Mouse (Mus musculus) kidney, adult 8-10 months (tissue): Measurements from ENCODE around the gene Kansl1.

Source experiments
- DNase-seq, 2 experiments: peaks; one replicate each; pipeline ENCODE4 v3.0.0; 2022

Kansl1 gene

DNA sequence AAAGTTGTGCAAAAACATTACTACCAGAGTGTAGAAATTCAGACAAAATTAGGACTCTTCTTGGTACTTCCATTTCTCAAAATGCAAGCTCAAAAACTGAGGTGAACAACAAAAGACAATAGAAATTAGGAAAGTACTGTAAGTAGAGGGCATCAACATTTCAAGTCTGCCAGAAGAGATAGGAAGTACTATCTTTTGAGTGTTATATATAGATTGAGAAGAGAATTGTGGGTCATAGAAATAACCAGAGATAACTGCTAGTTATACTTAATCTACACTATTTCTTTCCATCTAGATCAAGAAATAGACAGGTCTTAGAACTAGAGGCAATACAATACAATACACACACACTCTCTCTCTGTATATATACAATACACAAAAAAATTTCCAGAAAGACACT is 30.2 kb downstream of the Kansl1 start:
- no peak for DNase-seq

DNA sequence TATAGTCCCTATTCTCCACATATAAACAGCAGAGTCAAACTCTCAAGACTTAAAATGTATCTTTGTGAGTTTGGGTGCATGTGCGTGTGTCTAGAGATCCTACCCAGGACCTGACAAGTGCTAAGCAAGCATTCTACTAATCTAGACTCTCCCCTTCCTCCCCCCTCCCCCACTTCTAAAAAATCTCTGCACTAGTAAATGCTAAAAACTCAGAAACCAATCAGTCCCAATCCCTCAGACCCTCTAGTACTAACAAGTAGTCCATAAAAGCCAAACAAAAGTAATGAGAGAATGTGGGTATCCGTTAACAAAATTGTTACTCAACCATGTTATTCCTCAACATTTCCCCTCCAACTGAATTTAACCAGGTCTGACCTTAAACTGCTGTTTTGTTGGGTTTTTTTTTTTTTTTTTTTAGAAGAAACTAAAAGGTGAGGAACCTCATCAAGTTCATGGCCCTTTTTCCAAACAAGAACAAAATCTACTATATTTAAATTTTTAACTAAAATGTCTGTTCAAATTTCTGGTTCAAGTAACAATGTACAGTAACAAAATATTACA is 32.2 kb downstream of the Kansl1 start:
- no peak for DNase-seq

DNA sequence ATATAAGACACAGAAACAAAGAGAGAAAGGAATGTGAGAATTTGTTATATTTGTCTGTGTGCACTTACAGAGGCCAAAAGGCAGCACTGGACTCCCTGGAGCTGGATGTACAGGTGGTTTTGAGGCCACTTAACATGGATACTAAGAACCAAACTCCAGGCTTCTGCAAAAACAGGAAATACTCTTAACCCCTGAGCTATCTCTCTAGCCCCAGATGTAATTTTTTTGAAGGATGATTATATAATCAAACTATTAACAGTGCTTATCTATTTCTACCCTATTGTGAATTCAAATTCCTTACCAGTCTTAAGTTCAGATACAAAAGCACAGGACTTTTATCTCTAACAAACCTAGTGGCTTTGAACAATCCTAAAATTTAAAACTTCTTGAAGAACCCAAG is 32.9 kb downstream of the Kansl1 start:
- DNase-seq: no peak

DNA sequence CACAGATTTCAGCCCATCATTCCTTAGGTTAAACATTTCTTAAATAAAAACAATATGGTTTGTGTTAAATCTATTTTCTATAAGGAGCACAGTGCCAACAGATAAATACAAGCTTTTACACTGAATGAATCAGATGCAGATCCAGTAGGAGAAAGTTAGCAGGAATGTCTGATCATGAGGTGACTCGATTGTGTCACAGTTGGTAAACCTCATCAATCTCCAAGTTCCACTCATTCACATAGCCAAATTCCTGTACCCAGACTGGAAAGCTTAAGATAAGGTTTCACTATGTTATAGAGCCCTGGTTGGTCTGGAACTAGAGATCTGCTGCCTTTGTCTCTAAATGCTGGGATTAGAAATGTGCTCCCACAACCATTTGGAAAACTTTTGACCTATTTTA is 33.5 kb downstream of the Kansl1 start:
- DNase-seq: no peak

DNA sequence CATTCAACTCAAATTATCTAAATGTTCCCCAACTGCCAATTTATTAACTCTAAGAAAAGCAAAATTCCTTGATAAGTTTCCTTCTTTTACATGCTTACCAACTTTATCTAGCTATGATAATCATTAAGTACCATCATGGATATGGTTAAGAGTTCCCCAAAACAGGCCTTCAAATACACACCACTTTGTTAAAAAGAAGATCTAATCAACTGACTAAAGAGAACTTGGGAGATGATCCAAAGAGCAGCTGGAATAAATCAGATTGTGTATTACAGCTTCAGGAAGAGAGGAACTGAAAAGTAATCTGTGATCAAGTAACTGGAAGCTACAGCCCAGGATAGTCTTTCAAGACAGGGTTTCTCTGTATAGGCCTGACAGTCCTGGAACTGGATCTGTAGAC is 36.4 kb downstream of the Kansl1 start:
- DNase-seq: no peak

DNA sequence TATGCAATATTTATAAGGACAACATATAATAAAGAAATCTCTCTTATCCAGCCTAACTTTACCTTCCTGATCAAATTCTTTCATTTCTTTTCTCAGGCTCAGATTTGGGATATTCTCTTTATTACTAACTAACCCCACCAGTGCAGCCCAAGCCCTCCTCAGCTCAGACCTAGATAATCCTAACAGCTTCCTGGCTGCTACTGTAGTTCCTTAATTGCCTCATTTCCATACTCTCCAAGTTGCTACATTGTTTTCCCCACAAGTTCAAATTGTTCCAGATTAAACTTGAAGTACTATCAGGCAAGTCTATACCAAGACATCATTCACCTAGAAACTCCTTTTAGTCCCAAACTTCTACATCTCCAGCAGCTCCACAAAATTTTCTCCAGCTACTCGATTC is 36.9 kb downstream of the Kansl1 start:
- DNase-seq: no peak

DNA sequence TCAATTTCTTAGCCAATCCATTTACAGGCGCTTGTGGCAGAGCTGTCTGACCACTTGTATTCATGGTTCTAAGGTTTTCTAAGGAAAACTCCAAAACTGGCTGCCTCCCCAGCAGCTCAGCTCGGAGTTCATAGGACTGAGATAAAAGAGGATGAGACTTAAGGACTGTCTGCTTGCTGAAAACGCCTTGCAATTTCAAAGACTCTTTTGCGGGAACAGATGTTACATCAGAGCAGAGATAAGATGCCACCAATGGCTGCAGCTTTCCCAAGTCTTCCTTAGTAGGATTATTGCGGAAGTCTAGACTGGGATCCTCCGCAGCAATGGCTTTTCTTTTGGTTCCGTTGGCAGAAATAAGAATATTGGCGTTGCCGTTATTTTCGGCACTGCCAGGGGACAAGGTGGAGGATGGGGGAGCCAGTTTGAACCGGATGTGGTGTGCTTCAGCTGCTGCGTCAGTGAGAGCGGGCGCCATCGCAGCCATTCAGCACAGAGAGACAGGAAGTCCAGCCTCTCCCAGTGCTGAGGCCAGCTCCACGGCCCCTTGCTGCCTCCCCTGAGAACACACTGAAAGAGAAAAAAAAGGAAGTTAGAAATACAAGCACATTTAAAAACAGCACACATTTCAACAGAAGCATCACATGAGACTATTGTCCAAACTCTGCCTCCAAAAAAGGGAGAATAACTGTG is 43.8 kb downstream of the Kansl1 start:
- peak in 1 of 2 experiments; percentile 16 for DNase-seq

DNA sequence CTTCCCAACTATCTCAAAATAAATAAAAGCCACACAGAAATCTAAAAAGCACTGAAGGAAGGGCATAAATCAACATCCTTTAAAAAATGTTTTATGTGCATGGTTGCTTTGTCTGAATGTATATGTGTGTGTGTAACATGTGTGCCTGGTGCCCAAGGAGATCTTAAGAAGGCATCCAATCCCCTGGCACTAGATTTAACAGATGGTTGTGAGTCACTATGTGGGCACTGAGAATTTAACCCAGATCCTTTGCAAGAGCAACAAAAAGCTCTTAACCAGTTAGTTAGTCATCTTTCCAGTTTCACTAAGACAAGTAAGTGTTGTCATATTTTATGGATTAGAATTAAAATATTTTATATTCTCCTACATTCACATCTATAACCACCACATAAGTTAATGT is 56.4 kb downstream of the Kansl1 start:
- DNase-seq: no peak

DNA sequence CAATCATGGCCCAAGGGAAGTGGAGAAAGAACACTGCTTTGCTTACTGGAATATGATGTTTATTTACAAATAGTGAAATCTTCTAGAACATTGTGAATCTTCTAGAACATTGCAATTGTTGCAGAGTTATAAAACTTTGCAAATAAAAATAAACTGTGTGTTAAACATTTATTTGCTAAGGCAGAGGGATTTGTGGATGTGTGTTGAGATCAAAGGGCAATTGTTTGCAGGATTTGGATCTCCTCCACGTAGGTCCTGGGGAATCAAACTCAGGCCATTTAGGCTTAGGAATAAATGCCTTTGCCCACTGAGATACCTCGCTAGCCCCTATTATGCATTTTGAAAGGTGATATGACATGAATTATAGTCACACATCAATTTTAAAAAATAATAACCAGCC is 61.3 kb downstream of the Kansl1 start:
- DNase-seq: peak; percentile 24 to 28

DNA sequence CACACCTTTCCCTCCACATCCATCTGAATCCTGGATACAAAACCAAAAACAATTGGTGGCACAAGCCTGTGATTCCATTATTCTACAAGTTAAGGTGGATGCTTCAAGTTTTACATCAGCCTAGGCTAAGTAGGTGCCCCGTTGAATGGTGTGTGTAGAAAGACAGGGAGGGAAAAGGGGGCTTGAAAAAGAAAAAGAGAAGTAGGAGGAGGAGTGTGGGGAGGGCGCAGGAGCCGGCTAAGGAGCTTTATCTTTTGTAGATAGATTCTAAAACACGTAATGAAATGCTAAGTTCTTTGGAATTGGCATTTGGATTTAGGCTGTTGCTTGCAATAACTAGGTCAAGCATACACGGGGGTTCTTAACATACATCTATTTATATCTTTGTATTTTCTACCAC is 67.7 kb downstream of the Kansl1 start:
- DNase-seq: no peak

DNA sequence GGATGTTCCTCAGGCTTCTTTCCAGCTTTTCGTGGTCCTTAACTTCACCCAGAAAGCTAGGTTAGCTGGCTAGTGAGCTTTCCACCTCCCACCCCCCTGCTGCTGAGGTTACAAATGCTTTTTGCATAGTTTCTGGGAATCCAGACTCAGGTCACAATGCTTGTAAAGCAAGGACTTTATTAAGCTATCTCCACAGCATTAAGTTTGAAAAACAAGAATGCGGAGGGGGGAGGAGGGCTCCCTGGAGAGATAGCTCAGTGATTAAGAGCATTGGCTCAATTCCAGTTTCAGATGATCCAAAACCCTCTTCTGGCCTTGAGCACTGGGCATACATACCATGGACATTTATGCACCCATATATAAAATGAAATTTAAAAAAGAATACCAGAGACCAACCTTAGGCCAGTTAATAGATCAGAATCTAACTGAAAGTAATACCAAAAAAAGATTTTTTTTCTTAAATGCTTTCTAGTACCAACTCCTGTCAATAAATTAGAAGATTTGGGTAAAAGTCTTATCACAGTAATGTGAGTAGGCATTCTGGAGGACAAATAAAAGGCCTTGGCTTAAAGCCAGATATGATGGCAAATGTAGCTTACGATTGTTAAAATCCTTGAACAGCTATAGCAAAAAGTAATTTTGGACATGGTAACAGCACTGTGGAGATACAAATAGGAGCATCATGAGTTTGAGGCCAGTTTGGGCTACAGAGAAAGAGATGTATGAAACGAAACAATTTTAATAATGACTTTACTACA is 69.0 kb downstream of the Kansl1 start:
- peak; percentile 6 to 11 for DNase-seq

DNA sequence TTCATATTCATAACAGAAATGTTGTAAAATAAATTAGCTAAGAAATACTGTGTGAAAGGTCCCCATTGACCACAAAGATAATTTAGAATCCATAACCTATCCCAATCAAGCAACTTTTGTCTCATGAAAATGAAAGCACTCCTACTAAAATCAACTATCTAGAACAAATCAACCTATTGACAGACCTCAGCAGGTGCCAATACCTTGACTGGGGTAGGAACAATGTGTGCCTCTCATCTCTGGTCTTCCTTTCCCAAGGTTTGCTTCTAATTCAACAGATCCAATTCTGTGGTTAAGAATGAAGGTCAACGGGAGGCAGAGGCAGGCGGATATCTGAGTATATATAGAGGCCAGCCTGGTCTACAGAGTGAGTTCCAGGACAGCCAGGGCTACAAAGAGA is 73.0 kb downstream of the Kansl1 start:
- no peak for DNase-seq

DNA sequence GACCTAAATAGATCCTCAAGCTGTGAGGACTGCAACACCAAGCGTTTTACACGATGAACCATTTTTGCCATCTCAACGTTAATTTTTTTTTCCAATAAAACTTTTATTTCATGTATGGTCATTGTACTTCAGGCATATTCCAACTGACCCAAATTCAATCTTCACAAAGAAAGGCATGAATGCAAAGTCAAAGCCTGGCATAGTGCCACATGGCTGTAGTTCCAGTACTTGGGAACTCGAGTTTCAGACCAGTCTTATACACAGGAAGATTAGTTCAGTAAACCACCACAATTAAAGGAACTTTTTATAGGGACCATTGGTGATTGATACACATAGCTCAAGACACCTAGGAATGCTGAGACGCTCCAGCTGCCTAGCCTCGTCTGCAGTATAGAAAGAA is 75.5 kb downstream of the Kansl1 start:
- DNase-seq: peak in 1 of 2 experiments; percentile 25

DNA sequence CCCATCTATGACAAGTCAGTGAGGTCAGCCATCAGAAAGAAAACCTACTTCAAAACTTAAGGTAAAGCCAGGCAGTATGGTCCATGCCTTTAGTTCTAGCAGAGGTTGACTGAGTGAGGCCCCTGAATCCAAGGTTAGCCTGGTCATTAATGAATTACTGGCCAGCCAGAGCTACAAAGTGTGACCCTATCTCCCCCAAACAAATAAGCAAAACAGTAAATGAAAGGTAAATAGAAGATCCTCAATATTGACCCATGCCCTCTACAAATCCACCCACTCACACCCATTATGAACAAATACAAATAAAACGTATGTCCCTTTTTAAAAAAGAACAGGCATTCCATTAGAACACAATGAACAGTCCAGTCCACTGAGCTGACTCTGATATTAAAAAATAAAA is 76.5 kb downstream of the Kansl1 start:
- no peak for DNase-seq

DNA sequence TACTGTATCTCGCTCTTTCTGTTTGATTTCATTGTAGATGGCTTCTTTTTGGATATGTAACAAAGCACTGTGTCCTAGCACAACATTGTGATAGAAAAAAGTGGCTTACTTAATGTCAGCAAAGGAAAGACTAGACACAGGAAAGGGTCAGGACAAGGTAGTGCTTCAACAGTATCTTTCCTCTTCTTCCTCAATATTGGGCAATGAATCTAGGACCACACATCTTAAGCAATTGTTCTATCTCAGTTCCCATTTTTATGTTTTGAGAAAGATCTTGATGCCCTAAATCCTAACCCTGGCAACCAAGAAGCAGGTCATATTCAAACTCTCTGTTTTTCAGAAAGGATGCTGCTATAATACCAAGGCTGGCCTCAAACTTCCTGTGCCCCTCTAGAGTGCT is 81.4 kb downstream of the Kansl1 start:
- no peak for DNase-seq

DNA sequence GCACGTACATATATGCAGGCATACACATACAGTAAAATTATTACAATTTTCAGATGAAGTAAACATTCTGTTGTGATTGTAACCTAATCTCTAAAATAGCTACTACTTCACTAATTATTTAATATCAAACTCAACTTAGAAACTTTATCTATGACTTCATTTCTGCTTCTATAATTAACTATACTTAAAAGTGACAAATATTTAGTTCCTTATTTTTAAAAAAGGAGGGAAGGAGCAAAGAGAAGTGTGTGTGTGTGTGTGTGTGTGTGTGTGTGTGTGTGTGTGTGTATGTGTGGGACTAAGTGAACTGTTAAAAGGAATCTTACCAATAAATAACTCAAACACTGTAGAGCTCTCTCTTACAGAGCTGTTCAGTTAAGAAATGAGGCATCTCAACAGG is 82.1 kb downstream of the Kansl1 start:
- DNase-seq: no peak

DNA sequence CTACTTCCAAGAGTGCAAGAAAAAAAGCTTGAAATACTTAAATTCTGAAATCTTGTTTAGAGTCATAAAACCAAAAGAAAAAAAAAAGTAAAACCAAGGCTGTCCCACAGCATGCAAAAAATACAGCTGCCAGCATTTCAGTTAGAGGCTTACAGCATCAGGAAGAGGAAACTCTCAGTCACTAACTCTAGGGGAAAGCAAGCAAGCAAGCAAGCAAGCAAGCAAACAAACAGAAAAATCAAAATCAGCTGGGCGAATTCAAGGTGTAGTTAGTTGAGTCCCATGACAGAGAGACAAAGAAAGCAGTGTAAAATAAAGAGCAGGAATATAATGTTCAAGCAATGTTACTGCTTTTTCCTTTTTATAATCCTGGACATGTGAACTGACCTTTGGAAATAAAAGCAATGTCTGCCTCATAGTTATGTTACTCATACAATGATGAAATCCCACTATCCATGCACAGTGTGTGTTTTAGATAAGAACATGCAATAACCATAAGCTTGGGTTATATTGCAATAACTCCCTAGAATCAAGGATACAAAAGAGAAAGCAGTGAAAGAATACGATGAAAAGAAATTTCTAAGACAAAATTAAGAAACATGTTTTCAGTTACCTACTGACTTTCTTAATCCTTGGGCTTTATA is 85.4 kb downstream of the Kansl1 start:
- no peak for DNase-seq

DNA sequence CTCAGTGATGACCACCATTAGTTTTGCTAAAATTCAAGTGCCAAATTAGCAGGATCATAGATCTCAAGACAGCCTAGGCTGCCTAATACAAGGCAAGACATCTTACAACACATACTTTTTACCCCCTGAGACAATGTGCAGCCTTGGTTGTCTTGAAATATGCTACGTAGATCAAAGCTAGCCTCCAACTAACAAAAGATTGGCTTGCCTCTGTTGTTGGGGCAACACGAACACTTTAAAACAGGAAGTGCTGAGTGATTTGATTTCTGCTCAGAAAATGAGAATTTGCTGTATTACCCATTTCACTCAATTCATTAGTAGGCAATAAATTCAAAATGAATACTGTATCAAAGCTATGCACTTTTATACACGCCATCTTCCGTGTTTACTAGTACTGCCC is 86.8 kb downstream of the Kansl1 start:
- DNase-seq: no peak

DNA sequence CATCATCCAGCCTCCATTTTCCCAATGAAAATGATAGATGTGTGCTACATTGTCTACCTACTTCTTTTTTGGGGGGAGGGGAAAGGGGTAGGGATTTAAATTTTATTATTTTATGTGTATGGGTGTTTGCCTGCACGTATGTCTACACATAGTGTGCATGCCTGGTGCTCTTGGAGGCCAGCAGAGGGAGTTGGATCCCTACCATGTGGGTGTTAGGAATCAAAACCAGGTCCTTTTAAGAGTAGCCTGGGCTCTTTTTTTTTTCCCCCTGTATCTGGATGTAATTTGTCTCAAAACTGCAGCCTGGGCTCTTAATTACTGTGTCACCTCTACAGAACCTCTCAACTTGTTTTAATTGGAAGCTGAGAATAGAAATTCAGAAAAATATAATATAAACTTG is 89.0 kb downstream of the Kansl1 start:
- no peak for DNase-seq

DNA sequence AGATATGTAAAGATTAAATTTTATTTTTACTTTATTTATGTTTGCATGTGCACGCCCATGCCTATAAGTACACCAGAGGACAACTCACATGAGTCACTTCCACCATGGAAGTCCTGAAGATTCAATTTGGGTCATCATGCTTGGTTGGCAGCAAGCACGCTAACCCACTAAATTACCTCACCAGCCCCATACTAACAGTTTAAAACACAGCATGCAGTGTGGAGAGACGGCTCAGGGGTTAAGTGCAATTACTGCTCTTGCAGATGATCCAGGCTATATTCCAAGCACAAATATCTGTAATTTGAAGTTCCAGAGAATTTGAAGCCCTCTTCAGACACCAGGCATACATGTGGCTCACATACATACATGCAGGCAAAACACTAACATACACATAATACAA is 92.4 kb downstream of the Kansl1 start:
- no peak for DNase-seq

DNA sequence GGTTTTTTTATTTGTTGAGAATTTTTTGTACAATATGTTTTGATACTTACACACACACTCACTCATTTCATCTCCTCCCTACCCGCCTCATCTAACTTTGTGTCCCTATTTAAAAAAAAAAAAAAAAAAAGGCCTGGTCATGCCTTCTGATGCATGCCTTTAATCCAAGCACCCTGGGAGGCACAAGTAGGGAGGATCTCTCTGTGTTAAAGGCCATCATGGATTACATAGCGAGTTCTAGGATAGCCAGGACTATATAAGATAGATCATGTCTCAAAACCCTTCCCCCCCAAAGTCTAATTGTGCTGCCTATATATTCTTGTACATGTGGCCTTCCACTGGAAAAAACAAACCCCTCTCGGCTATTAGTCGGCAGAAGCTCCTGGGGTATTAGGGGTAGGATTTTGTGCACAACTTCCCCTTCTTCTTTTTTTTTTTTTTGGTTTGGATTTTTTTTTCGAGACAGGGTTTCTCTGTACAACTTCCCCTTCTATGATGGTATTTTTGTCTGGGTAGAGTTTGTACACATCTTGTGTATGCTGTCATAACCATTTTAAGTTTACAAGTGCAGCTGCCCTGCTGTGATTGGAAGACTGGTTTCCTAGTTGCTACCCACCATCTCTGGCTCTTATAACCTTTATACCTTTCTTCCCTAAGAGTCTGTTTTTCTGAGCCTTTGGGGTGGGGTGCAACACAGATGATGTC is 101.0 kb downstream of the Kansl1 start:
- no peak for DNase-seq

DNA sequence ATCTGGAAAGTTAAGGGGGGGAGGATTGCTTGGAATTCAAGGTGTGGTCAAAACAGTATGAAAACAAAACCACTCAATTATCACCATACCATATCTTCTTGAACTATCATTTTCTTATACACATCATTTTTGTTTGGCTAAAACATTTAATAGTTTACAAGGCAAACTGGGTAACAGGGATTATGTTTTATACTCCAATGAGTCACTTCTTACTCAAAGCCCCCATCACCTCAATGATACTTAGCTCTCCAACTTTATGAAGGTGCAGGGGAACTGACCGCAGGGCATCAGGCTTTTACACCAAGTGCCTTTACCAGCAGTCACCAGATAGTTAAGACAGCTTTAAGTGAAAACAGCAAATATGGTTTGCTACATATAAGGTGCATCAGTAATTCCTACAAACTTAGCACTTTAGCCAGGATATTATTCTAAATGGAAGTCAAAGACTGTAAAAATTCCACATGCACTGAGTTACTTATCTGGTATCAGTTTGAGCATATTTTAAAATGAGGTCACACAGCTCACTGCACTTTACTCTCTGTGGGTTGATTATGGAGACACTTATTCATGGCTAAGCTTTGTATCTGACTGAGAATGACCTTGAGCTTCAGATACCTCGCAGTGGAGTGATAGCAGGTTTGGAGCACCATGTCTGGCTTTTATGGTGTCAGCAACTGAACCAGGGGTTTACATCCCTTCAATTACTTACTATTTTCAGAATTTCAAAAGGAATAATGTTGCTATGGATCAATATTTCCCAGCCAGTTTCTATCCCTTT is 104.6 kb downstream of the Kansl1 start:
- DNase-seq: no peak

DNA sequence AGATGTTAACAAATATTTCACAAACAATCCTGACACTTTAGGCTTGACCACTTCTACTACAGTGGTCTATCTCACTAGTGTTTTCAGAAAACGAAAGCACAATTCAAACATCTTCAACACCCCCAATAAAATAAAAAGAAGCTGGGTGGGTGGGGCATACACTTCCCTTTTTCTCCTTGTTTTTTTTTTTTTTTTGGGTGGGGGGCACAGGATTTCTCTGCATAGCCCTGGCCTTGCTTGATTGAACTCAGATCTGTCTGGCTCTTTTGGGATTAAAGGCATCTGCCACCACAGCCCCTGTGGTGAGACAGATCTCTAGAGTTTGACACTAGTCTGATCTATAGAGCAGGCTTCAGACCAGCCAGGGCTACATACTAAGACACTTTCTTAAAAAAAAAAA is 106.0 kb downstream of the Kansl1 start:
- no peak for DNase-seq
